Mouse (Mus musculus) mouse embryonic stem cell (cell line): Measurements from ENCODE around the gene Jund.

Source experiments
- in situ Hi-C, 2 experiments: fragments of 300-500 bp; cut with MboI; formaldehyde crosslinking; loops; 1 replicate in 1 of 2; 3 replicates in 1 of 2; pipeline ENCODE4 v1.14.3; 2019 to 2020; ENCODE audit warnings: low sequenced_read_pairs in 2 of 2, low pct_unique_long_range_greater_than_20kb in 1 of 2, mixed read lengths in 1 of 2; ENCODE audit not compliant: unreplicated experiment in 1 of 2

Gene Jund

DNA sequence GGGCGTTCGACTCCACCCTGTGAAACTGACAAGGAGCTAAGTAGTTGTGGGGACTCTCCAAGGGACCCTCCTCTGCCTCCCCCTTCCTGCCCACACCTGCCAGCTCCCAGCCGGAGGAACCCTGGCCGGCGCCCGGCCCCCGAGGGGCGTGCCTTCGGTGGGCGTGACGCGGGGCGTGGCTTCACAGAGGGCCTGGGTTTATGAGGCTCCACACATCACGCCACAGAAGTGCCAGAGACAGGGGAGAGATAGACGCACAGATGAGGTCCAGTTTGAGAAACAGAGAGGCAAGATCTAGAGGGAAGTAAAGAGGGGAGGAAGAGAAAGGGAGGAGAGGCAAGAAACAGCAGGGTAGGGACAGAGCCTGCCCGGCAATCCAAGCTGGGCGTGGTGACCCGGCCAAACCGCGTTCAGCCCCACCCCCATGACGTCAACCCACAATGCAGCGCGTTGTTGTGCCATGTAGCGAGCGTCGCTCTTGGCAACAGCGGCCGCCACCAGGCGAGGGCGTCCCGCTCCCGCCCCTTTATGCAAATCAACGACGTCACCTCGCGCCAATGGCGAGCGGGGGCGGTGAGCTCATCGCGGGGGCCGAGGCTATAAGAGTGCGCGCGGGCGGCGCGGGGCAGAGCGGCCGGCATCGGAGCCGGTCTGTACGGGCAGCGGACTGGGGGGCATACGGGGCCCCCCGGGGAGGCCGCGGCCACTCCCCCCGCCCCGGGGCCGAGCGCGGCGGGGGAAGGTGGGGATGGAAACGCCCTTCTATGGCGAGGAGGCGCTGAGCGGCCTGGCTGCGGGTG, at the start of gene Jund:
Jund (plus strand) TSS at position 640 of the 800 bp plus-strand sequence.
- in situ Hi-C loops = no loop called here

DNA sequence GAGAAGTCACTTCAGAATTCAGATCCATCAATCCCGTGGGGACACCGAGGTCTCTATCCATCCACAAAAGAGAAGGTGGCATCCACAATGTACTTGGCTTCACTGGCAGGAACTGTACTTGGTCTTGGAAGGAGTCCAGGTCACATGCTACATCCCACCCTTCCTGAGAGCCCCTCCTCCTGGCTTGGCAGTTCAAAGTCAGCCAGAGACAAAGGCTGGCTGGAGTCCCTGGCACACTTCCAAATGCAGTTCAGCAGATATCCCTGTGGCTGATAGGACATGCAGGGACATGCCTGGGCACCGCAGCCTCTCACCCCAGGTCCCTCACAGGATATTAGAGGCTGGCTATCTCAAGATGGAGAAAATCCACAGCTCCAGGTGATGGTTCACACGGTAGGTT, 49.4 kb upstream of the Jund start:
- in situ Hi-C loops = no loop called here

DNA sequence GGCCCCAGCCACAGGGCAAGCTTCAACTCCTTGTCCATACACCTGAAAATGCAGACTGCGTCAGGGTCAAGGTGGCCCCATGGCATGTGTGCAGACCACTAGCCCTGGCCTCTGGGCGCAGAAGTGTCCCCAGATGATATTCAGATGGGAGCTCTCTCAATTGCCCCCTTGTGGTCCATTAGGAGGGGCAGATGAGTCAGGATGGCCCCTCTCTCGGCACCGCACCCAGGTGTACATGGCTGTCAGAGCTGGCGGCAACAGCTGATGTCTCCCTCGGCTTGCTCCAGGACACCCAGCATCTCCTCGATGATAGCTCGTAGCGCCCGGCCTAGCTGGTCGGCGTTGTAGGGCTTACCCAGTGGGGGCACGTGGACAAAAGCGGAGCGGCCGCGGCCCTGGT, 48.4 kb upstream of the Jund start:
- in situ Hi-C loops = no loop called here

DNA sequence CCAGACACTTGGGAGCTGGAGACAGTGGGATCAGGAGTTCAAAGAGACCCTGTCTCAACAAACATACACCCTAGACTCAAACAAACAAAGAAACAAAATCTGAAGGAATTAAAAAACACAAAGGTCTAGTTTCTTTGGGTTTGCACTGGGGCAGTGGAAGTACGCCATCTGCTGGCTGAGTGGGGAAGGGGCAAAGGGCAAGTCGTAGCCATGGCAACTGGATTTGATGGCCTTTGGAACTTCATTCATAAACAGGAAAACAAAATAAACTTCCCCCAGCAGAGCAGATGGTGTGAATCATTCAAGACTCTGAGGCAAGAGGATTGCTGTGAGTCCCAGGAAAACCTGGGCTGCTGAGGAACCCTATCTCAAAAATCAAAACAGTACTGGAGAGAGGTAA, 45.5 kb upstream of the Jund start:
- in situ Hi-C loops = no loop called here

DNA sequence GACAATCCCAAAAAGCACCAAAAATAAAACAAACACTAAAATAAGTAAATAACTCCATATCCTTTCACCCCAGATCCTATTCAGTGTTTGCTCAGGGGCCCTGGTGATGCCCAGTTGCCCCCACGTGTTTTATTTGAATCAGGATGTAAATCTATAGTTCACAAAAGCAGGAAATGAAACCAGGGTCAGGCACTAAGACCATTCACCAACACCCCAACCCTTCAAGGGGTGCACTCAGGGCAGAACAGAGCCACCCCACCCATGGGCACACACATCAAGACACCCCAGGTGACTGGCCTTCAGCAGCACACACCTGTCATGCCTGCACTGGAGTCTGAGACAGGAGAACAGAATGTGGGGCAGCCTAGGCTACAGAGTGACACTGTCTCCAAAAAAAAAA, 44.6 kb upstream of the Jund start:
- in situ Hi-C loops = no loop called here

DNA sequence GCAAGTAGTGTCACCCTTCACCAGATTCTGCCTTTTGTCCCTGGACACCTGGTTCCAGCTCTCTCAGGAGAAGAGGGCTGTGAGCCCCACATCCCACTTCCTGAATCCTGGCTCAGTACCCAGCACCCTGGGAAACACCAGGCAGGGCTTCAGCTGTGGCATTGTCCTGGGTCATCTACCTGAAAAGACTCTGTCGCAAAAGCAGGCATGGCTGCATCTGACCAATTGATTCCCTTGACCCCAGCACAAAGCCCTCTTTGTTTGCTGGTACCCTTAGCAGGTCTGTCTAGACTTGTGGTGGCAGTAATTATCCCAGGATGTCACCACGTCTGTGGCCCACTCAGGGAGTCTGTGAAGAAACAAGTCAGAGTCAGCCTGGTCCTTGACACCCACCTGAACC, 43.3 kb upstream of the Jund start:
- in situ Hi-C loops = no loop called here

DNA sequence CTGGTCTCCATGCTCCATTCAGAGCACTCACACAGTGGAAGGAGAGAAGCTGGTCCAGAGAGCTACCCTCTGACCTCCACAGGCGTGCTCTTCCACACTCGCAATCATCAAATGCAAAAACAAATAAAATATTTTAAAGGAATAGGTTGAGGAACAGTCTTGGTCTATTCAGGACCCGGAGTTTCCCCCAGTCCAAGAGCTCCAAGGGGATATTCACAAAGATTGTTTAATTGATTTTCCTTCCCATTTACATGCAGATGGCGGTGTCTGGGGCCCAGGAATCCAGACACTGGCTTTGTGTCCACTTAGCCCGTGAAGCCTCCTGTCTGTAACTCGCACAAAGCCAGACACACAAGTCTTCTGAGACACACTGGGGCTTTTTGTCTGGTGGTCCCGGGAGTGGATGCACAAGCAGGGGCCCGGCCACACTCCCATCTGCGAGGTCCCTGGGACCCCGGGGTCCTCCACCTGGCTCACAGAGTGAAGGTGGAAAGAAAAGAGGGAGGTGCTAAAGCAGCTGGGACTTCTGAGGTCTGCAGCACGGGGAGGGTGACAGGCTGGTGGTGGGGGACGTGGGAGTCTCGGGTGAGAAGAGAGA, 42.5 kb upstream of the Jund start:
- in situ Hi-C loops = no loop called here

DNA sequence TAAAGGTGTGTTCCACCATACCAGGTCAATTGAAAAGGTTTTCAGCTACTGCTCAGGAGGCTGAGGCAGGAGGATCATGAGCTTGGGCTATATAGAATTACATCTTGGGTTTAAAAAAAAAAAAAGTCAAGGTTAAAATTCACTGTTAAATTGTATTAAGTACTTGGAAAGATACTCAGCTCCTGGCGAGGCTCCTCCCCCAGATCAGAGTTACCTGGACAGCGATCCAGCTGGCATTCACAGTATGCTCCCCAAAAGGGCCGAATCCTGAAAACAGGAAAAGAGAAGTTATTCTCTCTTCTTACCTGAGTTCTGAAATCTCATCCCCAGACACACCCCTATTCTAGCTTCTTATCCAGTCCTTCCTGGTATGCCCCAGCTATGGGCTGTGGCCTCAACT, 41.5 kb upstream of the Jund start:
- in situ Hi-C loops = no loop called here

DNA sequence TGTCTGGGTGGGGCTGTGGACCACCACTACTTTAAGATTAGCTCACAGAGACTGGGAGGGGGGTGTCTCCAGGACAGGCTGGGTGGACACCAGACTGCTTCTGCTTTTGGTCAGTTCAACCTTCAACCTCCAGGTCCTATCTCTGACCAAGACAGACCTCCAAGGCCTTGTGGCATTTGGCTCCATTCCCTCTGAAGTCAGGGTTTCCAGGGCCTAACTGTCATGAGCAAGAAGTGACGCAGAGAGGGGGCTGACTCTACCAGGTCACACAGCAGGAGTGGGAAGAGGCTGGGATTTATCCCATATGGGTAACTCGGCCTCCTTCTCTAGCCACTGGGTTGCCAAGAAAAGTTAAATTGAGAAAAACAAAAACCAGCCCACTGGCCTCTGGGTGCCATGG, 41.0 kb upstream of the Jund start:
- in situ Hi-C loops = no loop called here

DNA sequence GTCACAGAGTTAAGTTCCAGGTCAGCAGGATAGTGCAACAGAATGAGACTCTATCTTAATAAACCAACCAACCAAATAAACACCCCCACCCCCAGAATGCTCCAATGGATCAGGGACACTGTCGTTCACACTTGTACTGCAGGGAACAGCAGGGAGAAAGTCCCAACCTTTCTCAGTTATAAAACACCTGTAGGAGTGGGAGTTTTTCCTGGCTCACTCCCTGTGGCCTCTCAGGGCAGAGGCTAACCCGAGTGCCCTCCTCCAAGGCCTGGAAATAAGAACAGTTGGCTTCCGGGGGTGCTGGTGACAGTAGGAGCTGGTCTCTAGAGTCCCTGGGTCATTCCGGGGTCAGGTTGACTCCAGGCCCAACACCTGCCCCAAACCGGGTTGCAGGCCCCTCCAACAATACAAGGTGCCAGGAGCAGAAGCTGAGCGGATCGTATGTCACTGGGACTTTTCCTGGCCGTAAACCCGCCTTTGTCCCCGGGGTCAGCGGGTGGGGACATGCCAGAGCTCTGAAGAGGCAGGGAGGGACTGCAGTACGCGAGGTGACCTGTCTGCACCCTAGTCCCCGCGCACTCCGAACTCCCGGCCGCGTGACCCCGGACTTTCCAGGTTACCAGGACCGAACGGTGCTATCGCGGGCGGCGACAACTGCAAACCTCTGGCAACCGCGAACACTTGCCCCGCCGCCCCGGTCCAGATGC, 39.7 kb upstream of the Jund start:
- in situ Hi-C loops = no loop called here

DNA sequence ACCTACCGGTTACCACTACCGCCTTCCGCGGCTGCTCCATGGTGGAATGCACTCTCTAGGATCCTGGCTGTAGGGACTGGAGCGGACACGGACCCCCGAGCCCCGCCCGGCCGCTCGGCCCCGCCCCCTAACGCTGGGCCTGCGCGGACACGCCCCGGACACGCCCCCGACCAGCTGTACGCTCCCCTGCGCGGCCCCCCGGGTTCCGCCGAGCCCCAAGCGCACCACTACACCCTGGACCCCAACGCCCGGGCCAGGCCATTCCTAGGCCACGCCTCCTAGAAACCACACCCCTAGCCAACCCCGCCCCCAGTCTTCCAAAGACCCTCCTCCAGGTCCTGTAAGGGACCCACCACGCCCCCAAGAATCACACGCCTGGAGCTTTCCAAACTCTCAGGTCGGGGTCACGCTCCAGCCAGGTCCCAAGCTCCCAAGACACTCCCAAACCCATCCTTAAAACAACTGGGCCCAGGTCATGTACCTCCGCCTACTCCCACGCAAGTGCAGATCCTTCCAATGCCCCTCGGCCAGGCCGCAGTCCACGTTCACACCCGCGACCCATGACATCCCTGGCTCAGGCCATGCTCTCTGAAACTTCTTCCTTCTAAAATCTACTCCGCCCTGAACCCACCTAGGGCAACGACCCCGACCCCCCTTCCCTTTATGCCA, 39.0 kb upstream of the Jund start:
- in situ Hi-C loops = no loop called here

DNA sequence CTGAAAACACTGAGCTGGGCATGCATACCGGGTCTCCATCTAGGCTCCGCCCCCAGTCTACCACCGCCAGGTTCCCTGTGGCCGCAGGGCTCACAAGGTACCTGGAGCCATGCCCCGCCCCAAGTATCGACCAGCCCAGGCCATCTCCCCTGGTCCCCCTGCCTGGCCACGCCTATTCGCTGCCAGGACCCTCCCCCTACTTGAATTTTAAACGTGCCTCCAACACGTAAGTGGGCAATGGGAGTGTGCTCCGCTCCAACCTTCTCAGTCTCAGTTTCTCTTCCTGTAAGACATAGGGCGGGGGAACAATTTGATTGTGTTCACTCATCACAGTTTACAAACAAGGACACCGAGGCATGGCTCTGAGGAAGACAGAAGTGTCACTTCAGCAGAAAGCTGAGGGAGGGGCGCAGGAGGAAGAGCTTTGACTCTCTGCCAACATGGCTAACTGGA, 38.5 kb upstream of the Jund start, which contains the start of gene Pgpep1:
Pgpep1 (minus strand) TSS at position 116 of the 453 bp plus-strand sequence.
- in situ Hi-C loops = no loop called here

DNA sequence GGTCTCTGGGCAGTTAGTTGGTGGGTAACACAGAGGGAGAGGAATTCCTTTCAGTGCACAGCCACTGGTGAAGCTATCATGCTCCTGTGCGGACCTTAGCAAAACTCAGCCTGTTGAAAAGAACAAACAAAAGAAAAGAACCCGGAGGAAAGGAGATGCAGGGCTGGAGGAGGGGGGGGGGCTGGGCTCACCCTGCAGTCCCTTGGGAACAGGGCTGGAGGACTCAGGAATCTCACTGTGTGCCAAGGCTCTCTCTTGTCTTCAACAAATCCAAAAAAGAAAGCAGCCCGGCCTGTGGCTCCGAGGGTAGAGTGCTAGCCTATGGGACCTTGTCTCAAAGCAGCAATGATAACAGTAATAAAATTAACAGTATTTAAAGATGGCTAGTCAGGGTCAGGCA, 35.1 kb upstream of the Jund start:
- in situ Hi-C loops = no loop called here

DNA sequence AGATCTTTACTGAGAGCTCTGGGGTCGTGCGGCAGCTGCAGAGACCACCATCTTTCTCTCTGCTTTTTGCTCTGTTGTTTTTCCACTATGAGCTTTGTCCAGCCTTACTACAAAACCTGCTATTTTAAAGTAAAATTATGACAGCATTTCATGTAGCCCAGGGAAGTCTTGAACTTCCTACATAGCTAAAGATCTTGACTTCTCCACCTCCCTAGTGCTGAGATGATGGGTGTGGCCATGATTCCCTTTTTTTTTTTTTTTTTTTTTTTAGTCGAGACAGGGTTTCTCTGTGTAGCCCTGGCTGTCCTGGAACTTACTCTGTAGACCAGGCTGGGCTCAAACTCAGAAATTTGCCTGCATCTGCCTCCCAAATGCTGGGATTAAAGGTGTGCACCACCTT, 34.1 kb upstream of the Jund start:
- in situ Hi-C loops = no loop called here

DNA sequence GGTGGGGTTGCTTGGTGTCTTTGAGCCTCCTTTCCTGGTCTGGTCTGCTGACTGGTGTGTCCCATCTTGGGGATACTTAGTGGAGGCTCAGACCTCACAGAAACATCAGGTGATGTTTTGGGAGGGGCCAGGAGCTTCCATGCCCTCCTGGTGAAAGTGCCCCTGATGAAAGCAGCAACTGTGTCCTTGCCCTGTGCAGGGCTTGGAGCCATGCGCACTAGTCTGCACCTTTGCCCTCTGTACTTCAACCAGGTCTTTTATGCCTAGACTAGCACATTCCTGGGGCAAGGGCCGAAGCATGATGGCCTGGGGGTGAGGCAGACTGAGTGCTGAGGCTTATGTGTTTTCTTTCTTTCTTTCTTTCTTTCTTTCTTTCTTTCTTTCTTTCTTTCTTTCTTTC, 33.1 kb upstream of the Jund start:
- in situ Hi-C loops = no loop called here

DNA sequence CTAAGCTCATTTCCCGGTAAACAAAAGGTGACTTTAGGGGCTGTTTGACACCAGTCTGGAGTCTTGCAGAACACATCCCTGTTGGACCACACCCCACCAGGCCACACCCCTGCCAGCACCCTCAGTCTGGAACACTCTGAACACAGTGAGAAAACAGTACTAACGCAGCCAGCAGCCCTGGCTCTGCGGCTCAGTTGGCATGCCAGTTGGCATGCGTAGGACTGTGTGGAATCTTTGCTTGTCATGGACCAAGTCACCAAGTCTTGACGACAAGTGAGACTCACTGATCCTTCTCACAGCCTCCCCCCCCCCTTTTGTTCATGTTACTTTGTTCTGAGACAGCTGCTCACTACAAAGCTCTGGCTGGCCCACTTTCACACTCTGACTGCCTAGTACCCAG, 31.7 kb upstream of the Jund start:
- in situ Hi-C loops = no loop called here

DNA sequence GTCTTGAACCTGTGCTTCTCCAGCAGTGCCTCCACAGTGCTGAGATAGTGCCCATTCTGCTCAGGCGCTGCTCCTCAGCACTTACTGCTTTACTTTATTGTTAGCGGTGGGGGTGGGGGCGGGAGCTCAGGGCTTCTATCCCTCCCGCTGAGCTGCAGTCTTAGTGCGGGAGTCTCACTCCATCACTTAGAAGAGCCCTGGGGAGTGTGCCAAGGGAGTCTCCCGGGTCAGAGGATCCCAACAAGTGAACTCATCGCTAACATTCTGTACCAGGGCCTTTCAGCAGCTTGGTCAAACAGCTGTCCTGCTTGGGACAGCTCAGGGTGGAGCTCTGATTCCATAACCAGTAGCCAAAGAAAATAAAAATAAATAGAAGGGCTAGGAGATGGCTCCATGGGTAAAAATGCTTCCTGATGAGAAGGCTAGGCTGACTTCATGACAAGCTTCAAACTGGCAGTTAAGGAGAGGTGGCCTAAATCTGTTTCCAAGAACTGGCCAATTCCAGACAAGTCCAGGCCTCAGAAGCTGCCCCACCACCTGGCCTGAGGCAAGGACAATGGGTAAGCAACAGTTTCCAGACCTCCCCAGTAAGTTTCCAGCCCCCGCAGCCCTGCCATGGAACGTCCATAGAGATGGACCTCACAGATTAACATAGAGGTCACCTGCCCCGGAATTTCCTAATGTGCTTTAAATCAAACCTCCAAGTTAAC, 27.0 kb upstream of the Jund start:
- in situ Hi-C loops = no loop called here

DNA sequence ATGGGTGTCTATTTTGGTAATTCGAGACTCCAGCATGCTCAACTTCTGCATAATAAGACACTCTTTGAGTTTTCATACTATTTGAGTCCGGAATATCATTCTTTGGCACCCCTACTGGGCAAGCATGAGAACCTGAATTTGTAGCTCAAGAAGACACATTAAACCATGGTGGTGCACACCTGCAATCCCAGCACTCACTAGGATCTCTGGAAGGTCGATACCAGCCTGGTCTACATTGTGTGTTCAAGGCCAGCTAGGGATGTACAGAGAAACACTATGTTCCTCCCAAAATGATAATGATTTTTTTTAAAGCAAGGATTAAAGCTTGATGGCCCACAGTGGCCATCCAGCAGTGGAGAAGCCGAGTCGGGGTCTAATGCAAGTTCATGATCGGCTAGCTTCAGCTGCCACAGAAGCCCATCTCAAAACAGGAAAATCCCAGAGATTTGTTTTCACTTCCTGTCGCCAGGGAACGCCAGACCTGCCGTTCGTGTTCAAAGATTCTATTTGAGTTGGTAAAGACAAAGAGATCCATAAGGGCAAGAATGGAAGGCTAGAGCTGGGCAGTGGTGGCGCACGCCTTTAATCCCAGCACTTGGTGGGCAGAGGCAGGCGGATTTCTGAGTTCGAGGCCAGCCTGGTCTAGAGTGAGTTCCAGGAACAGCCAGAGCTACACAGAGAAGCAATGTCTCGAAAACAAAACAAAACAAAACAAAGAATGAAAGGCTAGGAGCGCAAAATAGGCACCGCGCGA, 26.2 kb upstream of the Jund start:
- in situ Hi-C loops = no loop called here
